Mouse (Mus musculus): ENCODE measurements around the gene Hlx. TPM values are rescaled to one million over a fixed set of nuclear protein-coding genes. Genes with fewer than 3 reads are reported as not detected.

Gene Hlx
- polyA plus RNA-seq, 1 experiment, result not detected

GRCm38 (mm10) chr1:184734991-184735920 is 2.8 kb upstream of the Hlx start:
- no peak for TF ChIP-seq CTCF (IDR thresholded peaks at IDR 0.05; ENCODE audit: insufficient read depth, low read depth, low read length)
- no peak for TF ChIP-seq POLR2A (IDR thresholded peaks at IDR 0.05; ENCODE audit: insufficient read depth, low read depth, low read length)
- Histone ChIP-seq H3K4me1 (ENCODE audit: control insufficient read depth, insufficient read depth, low read length) (peaks cover 13% of the 10 kb centered on the region), H3K4me3 (ENCODE audit: insufficient read depth, low read depth, low read length) (no peak overlapping the region), H3K27ac (ENCODE audit: insufficient read depth, low read depth, low read length) (no peak overlapping the region)
- 10% methylated on average over 25 of the region's 25 CpGs for WGBS

- Histone ChIP-seq H3K4me3 (ENCODE audit: insufficient read depth, low read depth, low read length) (no peak overlapping the region), H3K4me1 (ENCODE audit: control insufficient read depth, insufficient read depth, low read length) (peaks cover 13% of the 10 kb centered on the region), H3K27ac (ENCODE audit: insufficient read depth, low read depth, low read length) (no peak overlapping the region)
- TF ChIP-seq CTCF (IDR thresholded peaks at IDR 0.05; ENCODE audit: insufficient read depth, low read depth, low read length) (no peak), POLR2A (IDR thresholded peaks at IDR 0.05; ENCODE audit: insufficient read depth, low read depth, low read length) (no peak)
- WGBS, result 4% methylated on average over 25 of the region's 27 CpGs
Observed at GRCm38 (mm10) chr1:184734067-184734830, 1.8 kb upstream of the Hlx start.

- peaks cover 13% of the 10 kb centered on the region for H3K4me1 ChIP-seq (ENCODE audit: control insufficient read depth, insufficient read depth, low read length)
- H3K27ac ChIP-seq (ENCODE audit: insufficient read depth, low read depth, low read length), result no peak overlapping the region
- TF ChIP-seq POLR2A (IDR thresholded peaks at IDR 0.05; ENCODE audit: insufficient read depth, low read depth, low read length) (no peak), CTCF (IDR thresholded peaks at IDR 0.05; ENCODE audit: insufficient read depth, low read depth, low read length) (no peak)
- 6% methylated on average over 28 of the region's 28 CpGs for WGBS
- H3K4me3 ChIP-seq (ENCODE audit: insufficient read depth, low read depth, low read length), result no peak overlapping the region
Observed at GRCm38 (mm10) chr1:184733300-184734066, 1.1 kb upstream of the Hlx start.

GRCm38 (mm10) chr1:184731644-184732545 is 524 bp downstream of the Hlx start:
- no peak overlapping the region for H3K27ac ChIP-seq (ENCODE audit: insufficient read depth, low read depth, low read length)
- peak overlapping the region; percentile 44 for H3K4me3 ChIP-seq (ENCODE audit: insufficient read depth, low read depth, low read length)
- H3K4me1 ChIP-seq (ENCODE audit: control insufficient read depth, insufficient read depth, low read length), result peaks cover 20% of the 10 kb centered on the region
- TF ChIP-seq CTCF (IDR thresholded peaks at IDR 0.05; ENCODE audit: insufficient read depth, low read depth, low read length), result no peak
- no peak for TF ChIP-seq POLR2A (IDR thresholded peaks at IDR 0.05; ENCODE audit: insufficient read depth, low read depth, low read length)
- under 1% methylated on average over 85 of the region's 85 CpGs for WGBS

- H3K4me1 ChIP-seq (ENCODE audit: control insufficient read depth, insufficient read depth, low read length), result peaks cover 20% of the 10 kb centered on the region
- WGBS, result 12% methylated on average over 18 of the region's 18 CpGs
- H3K4me3 ChIP-seq (ENCODE audit: insufficient read depth, low read depth, low read length), result peak overlapping the region; percentile 44; the same call in 1 of the 2 replicates
- TF ChIP-seq POLR2A (IDR thresholded peaks at IDR 0.05; ENCODE audit: insufficient read depth, low read depth, low read length), result no peak
- no peak for TF ChIP-seq CTCF (IDR thresholded peaks at IDR 0.05; ENCODE audit: insufficient read depth, low read depth, low read length)
- H3K27ac ChIP-seq (ENCODE audit: insufficient read depth, low read depth, low read length), result no peak overlapping the region
Observed at GRCm38 (mm10) chr1:184731091-184731640, 1.3 kb downstream of the Hlx start.

- Histone ChIP-seq H3K27ac (ENCODE audit: insufficient read depth, low read depth, low read length) (no peak overlapping the region), H3K4me3 (ENCODE audit: insufficient read depth, low read depth, low read length) (no peak overlapping the region), H3K4me1 (ENCODE audit: control insufficient read depth, insufficient read depth, low read length) (peaks cover 20% of the 10 kb centered on the region)
- TF ChIP-seq POLR2A (IDR thresholded peaks at IDR 0.05; ENCODE audit: insufficient read depth, low read depth, low read length) (no peak), CTCF (IDR thresholded peaks at IDR 0.05; ENCODE audit: insufficient read depth, low read depth, low read length) (no peak)
- 17% methylated on average over 12 of the region's 12 CpGs for WGBS
Observed at GRCm38 (mm10) chr1:184730453-184731013, 1.9 kb downstream of the Hlx start.

GRCm38 (mm10) chr1:184729357-184730140 is 2.9 kb downstream of the Hlx start:
- Histone ChIP-seq H3K27ac (ENCODE audit: insufficient read depth, low read depth, low read length) (no peak overlapping the region), H3K4me1 (ENCODE audit: control insufficient read depth, insufficient read depth, low read length) (peaks cover 20% of the 10 kb centered on the region), H3K4me3 (ENCODE audit: insufficient read depth, low read depth, low read length) (no peak overlapping the region)
- WGBS, result 8% methylated on average over 19 of the region's 19 CpGs
- TF ChIP-seq POLR2A (IDR thresholded peaks at IDR 0.05; ENCODE audit: insufficient read depth, low read depth, low read length), result no peak
- no peak for TF ChIP-seq CTCF (IDR thresholded peaks at IDR 0.05; ENCODE audit: insufficient read depth, low read depth, low read length)

Measured in olfactory bulb, adult 2 months (tissue).